Mouse (Mus musculus): ENCODE data around the gene Hmox2.
"Not testable (repeated sequence)": the region's sequence is repeated elsewhere in the genome, so short reads cannot be mapped to it uniquely, and the experiment has no call there.

GRCm38 (mm10) chr16:4689371-4689770 is 36.8 kb upstream of the Hmox2 start:
- TF ChIP-seq POLR2A (IDR thresholded peaks at IDR 0.05; ENCODE audit: low read depth, low read length); CTCF (IDR thresholded peaks at IDR 0.05; ENCODE audit: borderline replicate concordance, insufficient read depth, low read length): not testable (repeated sequence)

Data from embryonic fibroblast, embryonic 13.5 days (primary cell).